Comparison of ENCODE assay signal across 8 mouse cellular contexts in genomic region chr10:60284676-60285111, GRCm38 (mm10). TPM values are rescaled to one million over a fixed set of nuclear protein-coding genes. Genes with fewer than 3 reads are reported as not detected.
A peak's percentile ranks its signal among the peaks of the same experiment; 100 is the strongest.
DNase-seq lines count a peak whose midpoint lies in the region; ATAC-seq lines count a peak whose summit lies in the region.

No protein-coding gene starts in this region.

- H3K9ac ChIP-seq in neural tube, embryonic 11.5 days (ENCODE audit: low read length), result no peak overlapping the region
- H3K9ac ChIP-seq in hindbrain, embryonic 14.5 days, result peak overlapping the region; percentile 44
- peak overlapping the region; percentile 48; the same call in 1 of the 2 replicates for H3K9ac ChIP-seq in midbrain, embryonic 13.5 days (replicated peaks)

- no peaks in the 10 kb centered on the region for H3K9me3 ChIP-seq in neural tube, embryonic 11.5 days (ENCODE audit: control insufficient read depth, low read length)
- no peaks in the 10 kb centered on the region for H3K9me3 ChIP-seq in hindbrain, embryonic 14.5 days (ENCODE audit: control insufficient read depth, low read length)
- no peaks in the 10 kb centered on the region for H3K9me3 ChIP-seq in midbrain, embryonic 13.5 days

- peaks cover 36% of the 10 kb centered on the region for H3K4me1 ChIP-seq in neural tube, embryonic 11.5 days (ENCODE audit: control insufficient read depth, insufficient read depth, low read length)
- H3K4me1 ChIP-seq in hindbrain, embryonic 14.5 days (replicated peaks; ENCODE audit: control insufficient read depth, insufficient read depth, low read length), result peaks cover 70% of the 10 kb centered on the region
- peaks cover 89% of the 10 kb centered on the region for H3K4me1 ChIP-seq in midbrain, embryonic 13.5 days (replicated peaks)

- DNase-seq in neural tube, embryonic 11.5 days (ENCODE audit: low spot score), result no peak
- no peak for DNase-seq in neural tube, embryonic 10.5 days (ENCODE audit: extremely low spot score, low spot score)
- no peak for DNase-seq in hindbrain, embryonic 14.5 days (ENCODE audit: low spot score)
- DNase-seq in right cerebral cortex, postnatal 25 days, result no peak
- no peak for DNase-seq in cerebellum, adult 11 months
- no peak for DNase-seq in frontal cortex, adult 2 months (ENCODE audit: extremely low spot score in 1 of 2, low spot score in 1 of 2)
- DNase-seq in left cerebral cortex, adult 11 months (ENCODE audit: low spot score), result no peak

- H3K27me3 ChIP-seq in neural tube, embryonic 11.5 days (ENCODE audit: control insufficient read depth, insufficient read depth, low read length), result no peaks in the 10 kb centered on the region
- H3K27me3 ChIP-seq in hindbrain, embryonic 14.5 days (ENCODE audit: control insufficient read depth, insufficient read depth, low read length), result no peaks in the 10 kb centered on the region
- no peaks in the 10 kb centered on the region for H3K27me3 ChIP-seq in midbrain, embryonic 13.5 days

- H3K4me2 ChIP-seq in neural tube, embryonic 11.5 days (ENCODE audit: low read depth), result peak overlapping the region; percentile 27
- peak overlapping the region; percentile 51 for H3K4me2 ChIP-seq in hindbrain, embryonic 14.5 days (replicated peaks)
- peak overlapping the region; percentile 57 for H3K4me2 ChIP-seq in midbrain, embryonic 13.5 days (replicated peaks)

- H3K4me3 ChIP-seq in neural tube, embryonic 11.5 days (ENCODE audit: low read depth, low read length), result no peak overlapping the region
- H3K4me3 ChIP-seq in hindbrain, embryonic 14.5 days (replicated peaks; ENCODE audit: low read length), result no peak overlapping the region; the same call in 1 of the 2 replicates
- peak overlapping the region; percentile 25; the same call in 1 of the 2 replicates for H3K4me3 ChIP-seq in midbrain, embryonic 13.5 days (replicated peaks)

- H3K27ac ChIP-seq in neural tube, embryonic 11.5 days (ENCODE audit: low read depth, low read length), result peak overlapping the region; percentile 42; the same call in 1 of the 2 replicates
- H3K27ac ChIP-seq in hindbrain, embryonic 14.5 days, result peak overlapping the region; percentile 88
- H3K27ac ChIP-seq in midbrain, embryonic 13.5 days, result peak overlapping the region; percentile 81

- WGBS in neural tube, embryonic 11.5 days, result 43% methylated on average over 8 of the region's 8 CpGs
- WGBS in hindbrain, embryonic 14.5 days, result 33% methylated on average over 8 of the region's 8 CpGs
- WGBS in midbrain, embryonic 13.5 days, result 41% methylated on average over 8 of the region's 8 CpGs

- no peak for ATAC-seq in neural tube, embryonic 11.5 days (ENCODE audit: insufficient read depth, low FRiP score, low TSS enrichment)
- ATAC-seq in hindbrain, embryonic 14.5 days (ENCODE audit: low FRiP score), result peak; percentile 21; the same call in 1 of the 2 replicates
- 0 out of 2 replicates have a peak, but pooled peaks have one; percentile 9 for ATAC-seq in midbrain, embryonic 13.5 days

- H3K36me3 ChIP-seq in neural tube, embryonic 11.5 days (ENCODE audit: control insufficient read depth, insufficient read depth, low read length), result no peaks in the 10 kb centered on the region
- no peaks in the 10 kb centered on the region for H3K36me3 ChIP-seq in hindbrain, embryonic 14.5 days (replicated peaks; ENCODE audit: control insufficient read depth, insufficient read depth)
- no peaks in the 10 kb centered on the region for H3K36me3 ChIP-seq in midbrain, embryonic 13.5 days

RNA-seq across cellular contexts. Expression of gene Psap, which starts 7.3 kb away (rescaled TPM):
- 79.6 and 84.2 TPM in 2 replicates for polyA plus RNA-seq in neural tube, embryonic 11.5 days (2014; fragmentation: Nextera tagmentation; extraction: Ambion mirVana)
- polyA plus RNA-seq in hindbrain, embryonic 14.5 days (2014; fragmentation: Nextera tagmentation; extraction: Ambion mirVana), result 147 and 180 TPM in 2 replicates
- 126 and 154 TPM in 2 replicates for polyA plus RNA-seq in midbrain, embryonic 13.5 days (2015; fragmentation: Nextera tagmentation; extraction: Ambion mirVana)
- polyA plus RNA-seq in frontal cortex, adult 2 months (2012; rRNA removed), result 1,752 and 1,773 TPM in 2 replicates
